Mouse (Mus musculus) forebrain, embryonic 11.5 days (tissue): ENCODE measurements around the gene Cap2. TPM values are rescaled to one million over a fixed set of nuclear protein-coding genes. Genes with fewer than 3 reads are reported as not detected.

Experiments
- ATAC-seq: fragments of 200-750 bp; cut with Nextera tagmentation; replicated peaks from 2 replicates; pipeline ENCODE4 v1.8.0; 2017; ENCODE audit warnings: moderate TSS enrichment; ENCODE audit not compliant: low FRiP score
- DNase-seq: peaks from one replicate; pipeline ENCODE4 v3.0.0-alpha.2; 2017; ENCODE audit warnings: low spot score
- H3K27ac ChIP-seq: fragments of 300-500 bp; sonication (generic); 2 replicates; pipeline ENCODE4 v1.5.1; 2014; ENCODE audit warnings: low read depth, low read length
- H3K27me3 ChIP-seq: fragments of 300-500 bp; sonication (generic); 2 replicates; pipeline ENCODE4 v1.6.1; 2014; ENCODE audit warnings: mild to moderate bottlenecking, low read length, mixed read lengths; ENCODE audit not compliant: control insufficient read depth, insufficient read depth
- H3K36me3 ChIP-seq: fragments of 300-500 bp; sonication (generic); 2 replicates; pipeline ENCODE4 v1.6.1; 2014; ENCODE audit warnings: mild to moderate bottlenecking, low read length, moderate library complexity, mixed read lengths; ENCODE audit not compliant: control insufficient read depth, insufficient read depth
- H3K4me1 ChIP-seq: fragments of 300-500 bp; sonication (generic); replicated peaks from 2 replicates; pipeline ENCODE4 v1.6.1; 2014; ENCODE audit warnings: low read length, mixed read lengths; ENCODE audit not compliant: control insufficient read depth, insufficient read depth
- H3K4me2 ChIP-seq: fragments of 300-500 bp; sonication (generic); 2 replicates; pipeline ENCODE4 v1.6.1; 2014; ENCODE audit warnings: low read depth, mild to moderate bottlenecking, low read length, moderate library complexity, mixed read lengths; ENCODE audit not compliant: severe bottlenecking
- H3K4me3 ChIP-seq: fragments of 300-500 bp; sonication (generic); 2 replicates; pipeline ENCODE4 v1.5.1; 2014; ENCODE audit warnings: low read depth, low read length
- H3K9ac ChIP-seq: fragments of 300-500 bp; sonication (generic); 2 replicates; pipeline ENCODE4 v1.6.1; 2014; ENCODE audit warnings: low read length
- H3K9me3 ChIP-seq: fragments of 300-500 bp; sonication (generic); 2 replicates; pipeline ENCODE4 v1.6.1; 2016; ENCODE audit warnings: low read length, mixed read lengths; ENCODE audit not compliant: control insufficient read depth
- WGBS: fragments of 180-500 bp; shearing (Covaris S2); extraction: QIAGEN DNeasy Blood & Tissue Kit; methylation state at CpG from one replicate; pipeline ENCODE4 v1.1.7; 2014; 5-methylcytosine and 5-hydroxymethylcytosine counted together
- polyA plus RNA-seq: library from polyadenylated mRNA; unstranded; fragments of >200 nt; fragmentation: Nextera tagmentation; extraction: Ambion mirVana; gene quantifications from 2 replicates; pipeline ENCODE4 v1.2.1, GENCODE M21; 2014

Cap2 gene
- polyA plus RNA-seq, 1 experiment from 2014 or later = 8.3 TPM

- Histone ChIP-seq H3K4me3 (no peak overlapping the region), H3K9me3 (no peaks in the 10 kb centered on the region; the same call in 1 of the 2 replicates), H3K36me3 (no peaks in the 10 kb centered on the region), H3K4me1 (peaks cover 5% of the 10 kb centered on the region; the same call in 1 of the 2 replicates), H3K9ac (no peak overlapping the region), H3K4me2 (no peak overlapping the region), H3K27ac (no peak overlapping the region), H3K27me3 (no peaks in the 10 kb centered on the region)
- ATAC-seq (no peak), DNase-seq (peak; percentile 22)
- 83% methylated on average over 4 of the region's 4 CpGs for WGBS
These were observed 15.6 kb downstream of the Cap2 start for GRCm38 (mm10) chr13:46517211-46517685.

GRCm38 (mm10) chr13:46521482-46521881 is 19.8 kb downstream of the Cap2 start:
- DNase-seq (no peak), ATAC-seq (no peak)
- H3K9me3 ChIP-seq = no peaks in the 10 kb centered on the region
- H3K4me1 ChIP-seq = no peaks in the 10 kb centered on the region
- H3K9ac ChIP-seq = no peak overlapping the region
- H3K4me2 ChIP-seq = no peak overlapping the region
- H3K4me3 ChIP-seq = no peak overlapping the region
- no peaks in the 10 kb centered on the region for H3K36me3 ChIP-seq
- no peaks in the 10 kb centered on the region for H3K27me3 ChIP-seq
- WGBS = 88% methylated on average over 1 of the region's 1 CpGs
- H3K27ac ChIP-seq = no peak overlapping the region

GRCm38 (mm10) chr13:46522798-46523197 is 21.1 kb downstream of the Cap2 start:
- Histone ChIP-seq H3K4me1 (no peaks in the 10 kb centered on the region), H3K27me3 (no peaks in the 10 kb centered on the region), H3K27ac (no peak overlapping the region), H3K4me2 (no peak overlapping the region), H3K9me3 (no peaks in the 10 kb centered on the region), H3K36me3 (no peaks in the 10 kb centered on the region), H3K9ac (no peak overlapping the region), H3K4me3 (no peak overlapping the region)
- ATAC-seq (no peak), DNase-seq (no peak)
- 76% methylated on average over 4 of the region's 4 CpGs for WGBS

GRCm38 (mm10) chr13:46523235-46523634 is 21.6 kb downstream of the Cap2 start:
- Histone ChIP-seq H3K9me3 (no peaks in the 10 kb centered on the region), H3K27ac (no peak overlapping the region), H3K4me1 (no peaks in the 10 kb centered on the region), H3K4me2 (no peak overlapping the region), H3K27me3 (no peaks in the 10 kb centered on the region), H3K36me3 (no peaks in the 10 kb centered on the region), H3K9ac (no peak overlapping the region), H3K4me3 (no peak overlapping the region)
- 73% methylated on average over 5 of the region's 5 CpGs for WGBS
- DNase-seq (no peak), ATAC-seq (no peak)

GRCm38 (mm10) chr13:46523712-46524111 is 22.1 kb downstream of the Cap2 start:
- no peak overlapping the region for H3K4me2 ChIP-seq
- ATAC-seq (no peak), DNase-seq (no peak)
- no peak overlapping the region for H3K4me3 ChIP-seq
- 77% methylated on average over 12 of the region's 12 CpGs for WGBS
- no peaks in the 10 kb centered on the region for H3K27me3 ChIP-seq
- no peak overlapping the region for H3K27ac ChIP-seq
- no peaks in the 10 kb centered on the region for H3K9me3 ChIP-seq
- H3K9ac ChIP-seq = no peak overlapping the region
- no peaks in the 10 kb centered on the region for H3K36me3 ChIP-seq
- H3K4me1 ChIP-seq = no peaks in the 10 kb centered on the region

GRCm38 (mm10) chr13:46525295-46526255 is 23.9 kb downstream of the Cap2 start:
- Histone ChIP-seq H3K4me2 (no peak overlapping the region), H3K9me3 (no peaks in the 10 kb centered on the region), H3K36me3 (no peaks in the 10 kb centered on the region), H3K4me1 (no peaks in the 10 kb centered on the region), H3K9ac (no peak overlapping the region), H3K4me3 (no peak overlapping the region), H3K27ac (no peak overlapping the region), H3K27me3 (no peaks in the 10 kb centered on the region)
- ATAC-seq (no peak), DNase-seq (no peak)
- WGBS = 90% methylated on average over 18 of the region's 18 CpGs

- DNase-seq (no peak), ATAC-seq (no peak)
- Histone ChIP-seq H3K4me3 (no peak overlapping the region), H3K4me1 (no peaks in the 10 kb centered on the region), H3K27me3 (no peaks in the 10 kb centered on the region), H3K9ac (no peak overlapping the region), H3K36me3 (no peaks in the 10 kb centered on the region), H3K27ac (no peak overlapping the region), H3K4me2 (no peak overlapping the region), H3K9me3 (no peaks in the 10 kb centered on the region)
- 84% methylated on average over 3 of the region's 3 CpGs for WGBS
These were observed 25.0 kb downstream of the Cap2 start for GRCm38 (mm10) chr13:46526645-46527044.

GRCm38 (mm10) chr13:46527340-46527739 is 25.7 kb downstream of the Cap2 start:
- no peak overlapping the region for H3K4me3 ChIP-seq
- H3K27me3 ChIP-seq = no peaks in the 10 kb centered on the region
- ATAC-seq (no peak), DNase-seq (no peak)
- H3K4me2 ChIP-seq = no peak overlapping the region
- no peaks in the 10 kb centered on the region for H3K36me3 ChIP-seq
- no peak overlapping the region for H3K9ac ChIP-seq
- WGBS = 91% methylated on average over 5 of the region's 5 CpGs
- no peaks in the 10 kb centered on the region for H3K9me3 ChIP-seq
- H3K4me1 ChIP-seq = no peaks in the 10 kb centered on the region
- H3K27ac ChIP-seq = no peak overlapping the region
